Comparison of ENCODE assay signal across 18 mouse cellular contexts in the genomic region with DNA sequence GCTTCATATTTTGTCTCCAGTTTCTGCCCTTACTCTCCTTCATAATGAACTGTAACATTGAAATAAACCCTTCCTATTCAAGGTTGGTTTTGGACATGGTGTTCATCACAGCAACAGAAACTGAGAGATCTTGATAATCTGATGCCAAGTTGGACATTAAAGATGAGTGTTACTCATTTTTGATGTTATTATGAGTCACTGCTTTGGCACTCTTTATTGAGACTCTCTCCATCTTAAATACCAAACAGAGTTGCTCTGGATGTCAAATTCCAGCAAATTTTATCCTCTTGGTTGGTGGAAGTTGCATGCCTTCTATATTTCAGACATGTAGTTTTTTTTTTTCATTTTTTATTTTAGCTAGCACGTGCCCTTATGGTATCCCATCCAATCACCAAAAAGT.
"Had no signal": no experiment of that assay in that cellular context is flagged by ENCODE, and none has a peak within 500 bp of the region (broad histone marks: within the 10 kb centered on the region; RNA-seq: fewer than 3 reads in every experiment).

No protein-coding gene starts in this region.

- H3K4me3 ChIP-seq: lung, embryonic 15.5 days; megakaryocyte, embryonic 14.5 days; midbrain, embryonic 13.5 days; midbrain, embryonic 15.5 days; neural tube, embryonic 12.5 days; stomach, embryonic 15.5 days had no signal

- H3K9me3 ChIP-seq: lung, embryonic 15.5 days; midbrain, embryonic 13.5 days; midbrain, embryonic 15.5 days; neural tube, embryonic 12.5 days; stomach, embryonic 15.5 days had no signal

- H3K4me1 ChIP-seq: lung, embryonic 15.5 days; megakaryocyte, embryonic 14.5 days; midbrain, embryonic 13.5 days; midbrain, embryonic 15.5 days; neural tube, embryonic 12.5 days; stomach, embryonic 15.5 days had no signal

- H3K36me3 ChIP-seq: lung, embryonic 15.5 days; midbrain, embryonic 13.5 days; midbrain, embryonic 15.5 days; neural tube, embryonic 12.5 days; stomach, embryonic 15.5 days had no signal

- H3K27me3 ChIP-seq: lung, embryonic 15.5 days; megakaryocyte, embryonic 14.5 days; midbrain, embryonic 13.5 days; midbrain, embryonic 15.5 days; neural tube, embryonic 12.5 days; stomach, embryonic 15.5 days had no signal

- H3K27ac ChIP-seq: liver, embryonic 14.5 days; lung, embryonic 15.5 days; macrophage; midbrain, embryonic 13.5 days; midbrain, embryonic 15.5 days; neural tube, embryonic 12.5 days; stomach, embryonic 15.5 days; stomach, postnatal 0 days had no signal

- H3K4me2 ChIP-seq: lung, embryonic 15.5 days; midbrain, embryonic 11.5 days; midbrain, embryonic 13.5 days; midbrain, embryonic 15.5 days; neural tube, embryonic 12.5 days; stomach, embryonic 15.5 days had no signal

- DNase-seq: lung, adult 2 months; lung, postnatal 14 days; lung, postnatal 36 days; right cerebral cortex, postnatal 14 days; thymus, adult 2 months; thymus, postnatal 25 days; thymus, postnatal 4 days had no signal

- H3K9ac ChIP-seq: liver, embryonic 14.5 days; lung, embryonic 15.5 days; midbrain, embryonic 13.5 days; midbrain, embryonic 15.5 days; neural tube, embryonic 12.5 days; stomach, embryonic 15.5 days had no signal

- ATAC-seq: lung, postnatal 0 days; midbrain, embryonic 13.5 days; midbrain, embryonic 15.5 days had no signal
